Mouse (Mus musculus): ENCODE data around the gene Ust. TPM values are rescaled to one million over a fixed set of nuclear protein-coding genes. Genes with fewer than 3 reads are reported as not detected.

Gene Ust
- polyA plus RNA-seq, 1 experiment: 6.9 TPM

DNA sequence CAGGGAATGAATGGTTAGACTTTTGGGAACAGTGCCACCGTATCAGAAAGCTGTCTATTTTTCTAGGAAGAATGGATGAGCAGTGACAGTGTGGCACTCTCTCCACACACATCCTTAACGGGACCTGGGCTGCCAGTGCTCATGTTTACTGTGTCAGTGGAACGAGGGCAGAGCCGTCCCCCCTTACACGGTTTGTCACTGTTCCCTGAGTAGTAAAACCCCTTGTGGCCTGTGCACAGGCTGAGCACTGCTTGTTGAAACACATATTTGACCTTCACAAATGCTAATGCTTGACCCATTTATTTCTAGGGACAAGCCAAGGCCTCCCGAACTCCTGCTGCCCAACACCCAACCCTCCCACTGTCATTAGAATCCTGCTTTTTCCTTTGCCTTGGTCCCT is 209.2 kb downstream of the Ust start:
- Histone ChIP-seq H3K4me3 (ENCODE audit: insufficient read depth, poor library complexity, severe bottlenecking) (no peak overlapping the region), H3ac (ENCODE audit: control insufficient read depth, insufficient read length, low read depth) (no peak overlapping the region), H3K79me2 (ENCODE audit: control insufficient read depth, insufficient read depth) (no peaks in the 10 kb centered on the region), H3K27me3 (ENCODE audit: control insufficient read depth, insufficient read depth, insufficient read length) (no peaks in the 10 kb centered on the region), H3K36me3 (ENCODE audit: control insufficient read depth, insufficient read depth) (no peaks in the 10 kb centered on the region), H3K79me3 (ENCODE audit: low read depth) (no peaks in the 10 kb centered on the region)
- no peak for TF ChIP-seq MYOG (IDR thresholded peaks at IDR 0.05; ENCODE audit: control insufficient read depth, extremely low read depth, insufficient read length)
- TF ChIP-seq MYOD1 (IDR thresholded peaks at IDR 0.05; ENCODE audit: control insufficient read depth, insufficient read length, low read depth): no peak
- TF ChIP-seq CEBPB (IDR thresholded peaks at IDR 0.05; ENCODE audit: low read depth): no peak
- no peak for TF ChIP-seq CTCF (IDR thresholded peaks at IDR 0.05; ENCODE audit: control insufficient read depth, insufficient read depth, insufficient read length)
- no peak for TF ChIP-seq FOSL1 (IDR thresholded peaks at IDR 0.05; ENCODE audit: insufficient read depth, low read length, poor library complexity, severe bottlenecking)
- no peak for TF ChIP-seq USF1 (IDR thresholded peaks at IDR 0.05; ENCODE audit: low read depth)
- TF ChIP-seq MAX (IDR thresholded peaks at IDR 0.05): no peak

DNA sequence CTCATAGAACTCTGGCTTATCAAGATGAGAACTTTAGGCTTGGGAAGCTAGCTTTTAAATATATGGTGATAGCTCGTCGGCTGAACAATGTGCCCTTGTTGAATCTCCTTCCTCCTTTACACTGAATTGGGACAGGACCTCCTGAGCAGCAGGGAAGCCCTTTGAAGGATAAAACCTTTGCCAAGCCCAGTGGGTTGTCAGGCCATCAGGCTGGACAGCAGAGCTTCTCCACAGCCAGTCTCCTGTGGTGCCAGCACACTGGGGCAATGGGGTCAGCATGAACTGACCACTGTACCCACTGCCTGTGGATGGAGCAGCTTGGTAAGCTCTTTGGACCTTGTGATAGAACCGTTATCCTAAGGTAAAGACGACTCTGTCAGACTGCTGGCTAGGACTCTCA is 214.4 kb downstream of the Ust start:
- no peaks in the 10 kb centered on the region for H3K27me3 ChIP-seq (ENCODE audit: control insufficient read depth, insufficient read depth, insufficient read length)
- H3K79me2 ChIP-seq (ENCODE audit: control insufficient read depth, insufficient read depth): no peaks in the 10 kb centered on the region
- H3K79me3 ChIP-seq (ENCODE audit: low read depth): no peaks in the 10 kb centered on the region
- H3K4me3 ChIP-seq (ENCODE audit: insufficient read depth, poor library complexity, severe bottlenecking): no peak overlapping the region
- peaks cover 7% of the 10 kb centered on the region for H3K36me3 ChIP-seq (ENCODE audit: control insufficient read depth, insufficient read depth)
- no peak overlapping the region for H3ac ChIP-seq (ENCODE audit: control insufficient read depth, insufficient read length, low read depth)
- no peak for TF ChIP-seq FOSL1 (IDR thresholded peaks at IDR 0.05; ENCODE audit: insufficient read depth, low read length, poor library complexity, severe bottlenecking)
- TF ChIP-seq MYOD1 (IDR thresholded peaks at IDR 0.05; ENCODE audit: control insufficient read depth, insufficient read length, low read depth): no peak
- TF ChIP-seq MYOG (IDR thresholded peaks at IDR 0.05; ENCODE audit: control insufficient read depth, extremely low read depth, insufficient read length): no peak
- no peak for TF ChIP-seq CTCF (IDR thresholded peaks at IDR 0.05; ENCODE audit: control insufficient read depth, insufficient read depth, insufficient read length)
- no peak for TF ChIP-seq CEBPB (IDR thresholded peaks at IDR 0.05; ENCODE audit: low read depth)
- TF ChIP-seq USF1 (IDR thresholded peaks at IDR 0.05; ENCODE audit: low read depth): no peak
- TF ChIP-seq MAX (IDR thresholded peaks at IDR 0.05): no peak

DNA sequence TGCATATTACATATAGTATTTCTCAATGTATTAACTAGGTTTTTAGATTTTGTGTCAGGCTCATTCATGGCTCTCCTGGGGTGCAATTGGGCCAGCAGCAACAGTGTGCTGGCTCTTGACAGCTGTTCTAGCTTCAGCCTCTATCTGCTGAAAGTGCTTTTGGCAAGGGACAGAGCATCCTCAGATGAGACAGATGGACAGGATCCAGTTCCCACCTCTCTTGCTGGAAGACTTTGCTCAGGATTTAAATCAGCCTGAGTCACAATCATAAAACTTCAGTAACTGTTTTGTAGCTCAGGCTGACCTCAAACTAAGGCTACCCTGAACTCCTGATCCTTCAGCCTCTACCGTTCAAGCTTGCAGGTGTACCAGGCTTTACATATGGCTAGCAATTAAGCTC is 219.5 kb downstream of the Ust start:
- no peaks in the 10 kb centered on the region for H3K79me2 ChIP-seq (ENCODE audit: control insufficient read depth, insufficient read depth)
- H3ac ChIP-seq (ENCODE audit: control insufficient read depth, insufficient read length, low read depth): no peak overlapping the region
- peaks cover 7% of the 10 kb centered on the region for H3K36me3 ChIP-seq (ENCODE audit: control insufficient read depth, insufficient read depth)
- TF ChIP-seq CTCF (IDR thresholded peaks at IDR 0.05; ENCODE audit: control insufficient read depth, insufficient read depth, insufficient read length) (no peak), FOSL1 (IDR thresholded peaks at IDR 0.05; ENCODE audit: insufficient read depth, low read length, poor library complexity, severe bottlenecking) (no peak)
- H3K4me3 ChIP-seq (ENCODE audit: insufficient read depth, poor library complexity, severe bottlenecking): no peak overlapping the region
- H3K79me3 ChIP-seq (ENCODE audit: low read depth): no peaks in the 10 kb centered on the region
- H3K27me3 ChIP-seq (ENCODE audit: control insufficient read depth, insufficient read depth, insufficient read length): no peaks in the 10 kb centered on the region

DNA sequence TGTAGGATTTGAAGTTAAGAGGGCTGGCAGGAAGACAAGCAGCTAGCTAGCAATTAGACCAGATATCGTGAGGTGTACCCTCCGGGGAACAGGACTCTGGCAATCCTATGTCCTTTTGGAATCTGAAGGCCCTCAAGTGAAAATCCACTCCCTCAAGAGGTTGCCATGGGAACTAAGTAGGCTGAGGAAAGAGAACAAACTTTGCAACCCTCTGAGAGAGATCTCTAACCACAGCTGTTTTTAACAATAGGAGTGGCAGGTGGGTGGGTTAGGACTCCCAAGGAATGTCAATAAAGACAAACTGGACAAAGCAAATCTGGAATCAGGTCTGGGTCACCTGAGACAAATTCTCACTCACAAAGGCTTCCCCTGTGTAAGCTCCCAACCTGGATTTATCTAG is 221.4 kb downstream of the Ust start:
- no peak for TF ChIP-seq MYOD1 (IDR thresholded peaks at IDR 0.05; ENCODE audit: control insufficient read depth, insufficient read length, low read depth)
- TF ChIP-seq MYOG (IDR thresholded peaks at IDR 0.05; ENCODE audit: control insufficient read depth, extremely low read depth, insufficient read length): no peak
- no peak for TF ChIP-seq FOSL1 (IDR thresholded peaks at IDR 0.05; ENCODE audit: insufficient read depth, low read length, poor library complexity, severe bottlenecking)
- no peak for TF ChIP-seq MAX (IDR thresholded peaks at IDR 0.05)
- TF ChIP-seq CEBPB (IDR thresholded peaks at IDR 0.05; ENCODE audit: low read depth): no peak
- no peak for TF ChIP-seq CTCF (IDR thresholded peaks at IDR 0.05; ENCODE audit: control insufficient read depth, insufficient read depth, insufficient read length)
- TF ChIP-seq USF1 (IDR thresholded peaks at IDR 0.05; ENCODE audit: low read depth): no peak
- no peak overlapping the region for H3K4me3 ChIP-seq (ENCODE audit: insufficient read depth, poor library complexity, severe bottlenecking)
- peaks cover 2% of the 10 kb centered on the region for H3K36me3 ChIP-seq (ENCODE audit: control insufficient read depth, insufficient read depth)
- no peaks in the 10 kb centered on the region for H3K79me3 ChIP-seq (ENCODE audit: low read depth)
- no peaks in the 10 kb centered on the region for H3K79me2 ChIP-seq (ENCODE audit: control insufficient read depth, insufficient read depth)
- no peaks in the 10 kb centered on the region for H3K27me3 ChIP-seq (ENCODE audit: control insufficient read depth, insufficient read depth, insufficient read length)
- H3ac ChIP-seq (ENCODE audit: control insufficient read depth, insufficient read length, low read depth): no peak overlapping the region

DNA sequence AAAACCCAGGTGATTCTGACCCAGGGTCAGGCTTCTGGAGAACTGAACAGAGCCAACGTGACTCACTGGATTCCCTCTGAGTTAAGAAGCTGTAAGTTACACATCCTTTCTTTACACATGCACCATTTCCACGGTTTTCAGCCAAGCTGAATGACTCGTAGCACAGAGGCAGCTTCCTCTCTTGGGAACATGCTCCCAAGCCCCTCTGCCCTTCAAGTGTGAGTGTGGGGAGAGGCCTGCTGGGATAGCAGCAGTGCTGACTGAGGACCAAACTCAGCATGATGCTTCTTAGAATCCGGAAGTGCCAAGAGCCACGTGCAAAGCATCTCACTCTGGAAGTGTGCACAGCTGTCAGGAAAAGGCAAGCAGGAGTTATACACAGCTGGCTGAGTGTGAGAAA is 228.0 kb downstream of the Ust start:
- Histone ChIP-seq H3K36me3 (ENCODE audit: control insufficient read depth, insufficient read depth) (no peaks in the 10 kb centered on the region), H3K4me3 (ENCODE audit: insufficient read depth, poor library complexity, severe bottlenecking) (no peak overlapping the region), H3K79me3 (ENCODE audit: low read depth) (no peaks in the 10 kb centered on the region), H3ac (ENCODE audit: control insufficient read depth, insufficient read length, low read depth) (no peak overlapping the region), H3K27me3 (ENCODE audit: control insufficient read depth, insufficient read depth, insufficient read length) (no peaks in the 10 kb centered on the region), H3K79me2 (ENCODE audit: control insufficient read depth, insufficient read depth) (no peaks in the 10 kb centered on the region)
- TF ChIP-seq FOSL1 (IDR thresholded peaks at IDR 0.05; ENCODE audit: insufficient read depth, low read length, poor library complexity, severe bottlenecking): no peak
- TF ChIP-seq MYOG (IDR thresholded peaks at IDR 0.05; ENCODE audit: control insufficient read depth, extremely low read depth, insufficient read length): no peak
- no peak for TF ChIP-seq MAX (IDR thresholded peaks at IDR 0.05)
- no peak for TF ChIP-seq USF1 (IDR thresholded peaks at IDR 0.05; ENCODE audit: low read depth)
- no peak for TF ChIP-seq CEBPB (IDR thresholded peaks at IDR 0.05; ENCODE audit: low read depth)
- no peak for TF ChIP-seq MYOD1 (IDR thresholded peaks at IDR 0.05; ENCODE audit: control insufficient read depth, insufficient read length, low read depth)
- TF ChIP-seq CTCF (IDR thresholded peaks at IDR 0.05; ENCODE audit: control insufficient read depth, insufficient read depth, insufficient read length): no peak

DNA sequence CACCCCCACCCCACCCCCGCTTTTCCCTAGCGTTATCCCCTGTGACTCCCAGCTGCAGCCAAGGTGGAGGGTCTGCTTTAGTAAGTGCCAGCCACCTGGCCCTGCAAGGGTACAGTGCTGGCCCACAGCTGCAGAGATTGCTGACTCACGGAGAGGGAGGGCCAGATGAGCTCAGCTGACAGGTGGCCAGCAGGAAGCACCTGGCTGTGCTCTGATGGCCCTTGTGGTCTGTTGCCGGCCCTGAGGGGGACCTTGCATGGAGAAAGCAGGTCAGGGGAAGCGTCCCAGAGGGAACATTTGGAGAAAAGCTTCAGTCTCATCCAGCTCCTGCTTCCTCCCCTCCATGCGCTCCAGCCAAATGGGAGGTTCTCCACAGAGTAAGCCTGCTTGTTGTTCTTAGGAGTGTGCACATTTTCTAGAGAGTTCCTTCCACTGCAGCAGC is 231.3 kb downstream of the Ust start:
- Histone ChIP-seq H3K27me3 (ENCODE audit: control insufficient read depth, insufficient read depth, insufficient read length) (no peaks in the 10 kb centered on the region), H3K4me3 (ENCODE audit: insufficient read depth, poor library complexity, severe bottlenecking) (no peak overlapping the region), H3K36me3 (ENCODE audit: control insufficient read depth, insufficient read depth) (no peaks in the 10 kb centered on the region), H3K79me2 (ENCODE audit: control insufficient read depth, insufficient read depth) (no peaks in the 10 kb centered on the region), H3K79me3 (ENCODE audit: low read depth) (no peaks in the 10 kb centered on the region), H3ac (ENCODE audit: control insufficient read depth, insufficient read length, low read depth) (no peak overlapping the region)
- no peak for TF ChIP-seq FOSL1 (IDR thresholded peaks at IDR 0.05; ENCODE audit: insufficient read depth, low read length, poor library complexity, severe bottlenecking)
- no peak for TF ChIP-seq MAX (IDR thresholded peaks at IDR 0.05)
- TF ChIP-seq CEBPB (IDR thresholded peaks at IDR 0.05; ENCODE audit: low read depth): no peak
- no peak for TF ChIP-seq CTCF (IDR thresholded peaks at IDR 0.05; ENCODE audit: control insufficient read depth, insufficient read depth, insufficient read length)
- TF ChIP-seq USF1 (IDR thresholded peaks at IDR 0.05; ENCODE audit: low read depth): no peak
- TF ChIP-seq MYOD1 (IDR thresholded peaks at IDR 0.05; ENCODE audit: control insufficient read depth, insufficient read length, low read depth): peak; percentile 51
